Mouse (Mus musculus) kidney, postnatal 0 days (tissue): ENCODE measurements around the gene Bag2. TPM values are rescaled to one million over a fixed set of nuclear protein-coding genes. Genes with fewer than 3 reads are reported as not detected.

Experiments used
- ATAC-seq: fragments of 200-750 bp; cut with Nextera tagmentation; replicated peaks from 2 replicates; pipeline ENCODE4 v1.8.0; 2017; ENCODE audit warnings: low read depth, moderate number of reproducible peaks, moderate TSS enrichment, moderate library complexity; ENCODE audit not compliant: low FRiP score
- DNase-seq: peaks from one replicate; pipeline ENCODE4 v3.0.0-alpha.2; 2016; ENCODE audit warnings: low spot score
- H3K27ac ChIP-seq: fragments of 300-500 bp; sonication (generic); 2 replicates; pipeline ENCODE4 v1.5.1; 2014; ENCODE audit warnings: mild to moderate bottlenecking
- H3K27me3 ChIP-seq: fragments of 300-500 bp; sonication (generic); 2 replicates; pipeline ENCODE4 v1.6.1; 2014; ENCODE audit warnings: low read length, mixed read lengths; ENCODE audit not compliant: insufficient read depth
- H3K36me3 ChIP-seq: fragments of 300-500 bp; sonication (generic); 2 replicates; pipeline ENCODE4 v1.6.1; 2014; ENCODE audit warnings: low read length, mixed read lengths; ENCODE audit not compliant: insufficient read depth
- H3K4me1 ChIP-seq: fragments of 300-500 bp; sonication (generic); replicated peaks from 2 replicates; pipeline ENCODE4 v1.6.1; 2014; ENCODE audit warnings: antibody characterized with exemption, low read length, mixed read lengths; ENCODE audit not compliant: insufficient read depth
- H3K4me2 ChIP-seq: fragments of 300-500 bp; sonication (generic); 2 replicates; pipeline ENCODE4 v1.6.1; 2014; ENCODE audit warnings: mild to moderate bottlenecking, low read length, moderate library complexity, mixed read lengths
- H3K4me3 ChIP-seq: fragments of 300-500 bp; sonication (generic); replicated peaks from 2 replicates; pipeline ENCODE4 v1.5.1; 2014; ENCODE audit warnings: low read depth, low read length
- H3K9ac ChIP-seq: fragments of 300-500 bp; sonication (generic); 2 replicates; pipeline ENCODE4 v1.6.1; 2014; ENCODE audit warnings: low read depth, low read length
- H3K9me3 ChIP-seq: fragments of 300-500 bp; sonication (generic); replicated peaks from 2 replicates; pipeline ENCODE4 v1.6.1; 2016; ENCODE audit warnings: low read length, inconsistent platforms, mixed read lengths
- CTCF ChIP-seq: IDR thresholded peaks from 2 replicates; pipeline ENCODE4 v1.5.1; 2016; ENCODE audit warnings: antibody characterized with exemption, low read depth, mild to moderate bottlenecking, moderate library complexity
- WGBS: fragments of 180-500 bp; shearing (Covaris S2); extraction: QIAGEN DNeasy Blood & Tissue Kit; methylation state at CpG from one replicate; pipeline ENCODE4 v1.1.7; 2014; 5-methylcytosine and 5-hydroxymethylcytosine counted together
- polyA plus RNA-seq: library from polyadenylated mRNA; unstranded; fragments of >200 nt; fragmentation: Nextera tagmentation; extraction: Ambion mirVana; gene quantifications from 2 replicates; pipeline ENCODE4 v1.2.1, GENCODE M21; 2015

Bag2 gene
- polyA plus RNA-seq, 1 experiment from 2014 or later = 76.9 TPM

DNA sequence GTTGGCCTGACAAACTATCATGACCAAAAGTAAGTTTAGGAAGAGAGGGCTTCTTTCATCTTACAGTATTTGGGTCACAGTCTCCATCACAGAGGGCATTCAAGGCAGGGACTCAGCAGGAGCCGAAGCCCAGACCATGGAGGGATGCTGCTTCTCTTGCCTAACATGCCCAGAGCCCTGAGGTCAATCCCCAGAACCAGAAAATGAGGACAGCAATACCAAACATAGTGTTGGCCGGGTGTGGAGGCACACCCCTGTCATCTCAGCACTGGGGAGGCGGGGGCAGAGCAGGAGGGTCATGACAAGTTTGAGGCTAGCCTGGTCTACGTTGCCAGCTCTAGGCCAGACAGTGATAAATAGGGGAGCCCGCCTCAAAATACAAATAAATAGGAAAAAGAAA is 32.5 kb downstream of the Bag2 start:
- ATAC-seq (no peak), DNase-seq (no peak)
- no peak for TF ChIP-seq CTCF
- H3K9ac ChIP-seq = no peak overlapping the region
- H3K4me3 ChIP-seq = no peak overlapping the region
- no peaks in the 10 kb centered on the region for H3K27me3 ChIP-seq
- no peaks in the 10 kb centered on the region for H3K9me3 ChIP-seq
- no peak overlapping the region for H3K4me2 ChIP-seq
- H3K4me1 ChIP-seq = 0 out of 2 replicates have a peak, but pooled peaks cover 3% of the 10 kb centered on the region
- WGBS = 83% methylated on average over 5 of the region's 5 CpGs
- H3K36me3 ChIP-seq = peaks cover 31% of the 10 kb centered on the region
- no peak overlapping the region for H3K27ac ChIP-seq

DNA sequence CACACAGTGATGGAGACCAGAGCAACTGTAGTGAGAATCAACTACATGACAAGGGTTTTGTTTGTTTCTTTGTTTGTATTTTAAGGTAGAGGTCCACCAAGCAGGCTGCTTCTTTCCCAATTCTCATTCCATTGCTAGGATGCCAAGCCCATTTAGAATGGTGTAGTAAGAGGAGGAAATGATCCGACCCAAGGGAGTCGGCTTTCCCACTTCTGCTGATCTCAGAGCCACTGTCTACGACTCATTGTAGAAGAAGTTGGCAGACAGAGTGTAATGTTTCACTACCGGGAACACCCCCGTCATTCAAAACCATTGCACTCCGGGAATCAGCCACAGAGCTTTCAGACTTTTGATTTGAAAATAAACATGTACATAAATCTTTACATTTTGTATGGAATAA is 33.1 kb downstream of the Bag2 start:
- DNase-seq = no peak
- Histone ChIP-seq H3K4me2 (no peak overlapping the region), H3K9me3 (no peaks in the 10 kb centered on the region), H3K4me3 (no peak overlapping the region), H3K4me1 (0 out of 2 replicates have a peak, but pooled peaks cover 3% of the 10 kb centered on the region), H3K27me3 (no peaks in the 10 kb centered on the region), H3K9ac (no peak overlapping the region), H3K36me3 (peaks cover 31% of the 10 kb centered on the region), H3K27ac (no peak overlapping the region)
- ATAC-seq = no peak
- 41% methylated on average over 6 of the region's 6 CpGs for WGBS
- TF ChIP-seq CTCF = no peak

DNA sequence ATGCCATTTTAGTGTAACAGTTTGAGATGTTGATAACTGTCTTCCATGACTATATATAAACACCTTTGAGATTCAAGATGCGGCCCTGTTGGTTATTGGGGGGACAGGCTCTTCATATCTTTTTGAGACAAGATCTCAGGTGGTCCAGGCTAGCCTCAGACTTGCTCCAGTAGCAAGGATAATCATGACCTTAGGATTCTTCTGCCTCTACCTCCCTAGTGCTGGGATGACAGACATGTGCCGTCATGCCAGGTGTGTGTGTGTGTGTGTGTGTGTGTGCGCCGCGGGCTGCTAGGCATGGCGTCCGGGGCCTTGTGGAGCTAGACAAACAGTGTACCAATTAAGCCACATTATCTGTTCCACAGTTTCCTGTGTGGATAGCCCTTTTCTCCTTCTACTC is 36.6 kb downstream of the Bag2 start:
- H3K9ac ChIP-seq = no peak overlapping the region
- WGBS = 80% methylated on average over 7 of the region's 7 CpGs

DNA sequence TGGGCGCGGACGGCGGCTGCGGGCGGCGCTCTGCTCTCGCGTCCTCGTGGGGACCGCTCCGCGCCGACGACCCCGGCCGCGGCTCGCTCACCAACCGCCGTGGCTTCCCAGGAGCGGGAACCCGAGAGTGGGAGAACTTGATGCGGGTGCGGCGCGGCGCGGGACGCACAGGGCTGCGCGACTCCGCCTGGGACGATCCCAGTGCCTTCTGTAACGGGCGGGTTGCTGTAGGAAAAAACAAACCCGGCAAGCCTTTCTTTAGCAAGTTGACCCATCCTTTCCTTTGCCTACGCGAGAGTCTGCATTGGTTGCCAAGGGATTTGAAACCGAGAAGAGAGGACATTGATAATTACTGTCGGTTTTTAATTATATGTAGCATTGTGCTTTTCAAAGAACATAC is 37.4 kb downstream of the Bag2 start:
- Histone ChIP-seq H3K27ac (peak overlapping the region; percentile 85), H3K4me3 (peak overlapping the region; percentile 90), H3K27me3 (no peaks in the 10 kb centered on the region), H3K4me2 (peak overlapping the region; percentile 91), H3K4me1 (0 out of 2 replicates have a peak, but pooled peaks cover 3% of the 10 kb centered on the region), H3K36me3 (peaks cover 14% of the 10 kb centered on the region), H3K9ac (peak overlapping the region; percentile 85), H3K9me3 (no peaks in the 10 kb centered on the region)
- DNase-seq (peak; percentile 40), ATAC-seq (no peak; the same call in 1 of the 2 replicates)
- WGBS = under 1% methylated on average over 40 of the region's 41 CpGs
- TF ChIP-seq CTCF = no peak

More for the DNA sequence above, 36.6 kb downstream of the Bag2 start:
- peaks cover 20% of the 10 kb centered on the region for H3K36me3 ChIP-seq
- H3K27ac ChIP-seq = no peak overlapping the region
- no peaks in the 10 kb centered on the region for H3K27me3 ChIP-seq
- 0 out of 2 replicates have a peak, but pooled peaks cover 3% of the 10 kb centered on the region for H3K4me1 ChIP-seq
- H3K9me3 ChIP-seq = no peaks in the 10 kb centered on the region
- no peak for TF ChIP-seq CTCF
- H3K4me2 ChIP-seq = peak overlapping the region; percentile 91; the same call in 1 of the 2 replicates
- DNase-seq (no peak), ATAC-seq (no peak)
- H3K4me3 ChIP-seq = 0 out of 2 replicates have a peak overlapping the region, but pooled peaks have one; percentile 90

DNA sequence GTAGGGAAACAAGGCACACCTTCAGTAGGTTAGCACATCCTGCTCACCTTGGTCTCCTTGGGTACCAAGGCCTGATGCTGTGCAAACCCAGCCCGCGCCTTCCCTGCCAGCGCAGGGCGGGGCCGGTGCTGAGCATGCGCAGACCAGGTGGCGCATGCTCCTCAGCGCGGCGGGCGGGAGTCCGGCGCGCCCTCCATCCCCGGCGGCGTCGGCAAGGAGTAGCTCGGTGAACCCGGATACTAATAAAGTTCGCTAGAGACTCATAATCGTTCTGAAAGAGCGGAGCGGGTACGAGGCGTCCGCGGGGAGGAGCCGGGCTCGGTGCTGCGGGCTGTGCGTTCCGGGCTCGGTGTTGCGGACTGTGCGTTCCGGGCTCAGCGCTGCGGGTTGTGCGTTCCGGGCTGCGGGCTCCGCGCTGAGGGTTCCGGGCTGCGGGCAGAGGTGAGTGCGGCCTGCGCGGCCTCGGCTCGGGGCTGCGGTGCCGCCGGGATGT is 37.8 kb downstream of the Bag2 start, which contains the start of gene Rab23:
Gene Rab23 (plus strand): TSS at position 155 of the 493 bp plus-strand sequence.
- Histone ChIP-seq H3K36me3 (peaks cover 11% of the 10 kb centered on the region; the same call in 1 of the 2 replicates), H3K4me2 (peak within 1 kb of the TSS; percentile 91), H3K27ac (peak within 1 kb of the TSS; percentile 85), H3K9me3 (no peaks in the 10 kb centered on the region), H3K4me3 (peak within 1 kb of the TSS; percentile 90), H3K4me1 (0 out of 2 replicates have a peak, but pooled peaks cover 3% of the 10 kb centered on the region), H3K9ac (peak within 1 kb of the TSS; percentile 85), H3K27me3 (no peaks in the 10 kb centered on the region)
- ATAC-seq = peak; percentile 93
- peak; percentile 88 for DNase-seq
- no peak for TF ChIP-seq CTCF
- WGBS = under 1% methylated on average over 54 of the region's 54 CpGs

DNA sequence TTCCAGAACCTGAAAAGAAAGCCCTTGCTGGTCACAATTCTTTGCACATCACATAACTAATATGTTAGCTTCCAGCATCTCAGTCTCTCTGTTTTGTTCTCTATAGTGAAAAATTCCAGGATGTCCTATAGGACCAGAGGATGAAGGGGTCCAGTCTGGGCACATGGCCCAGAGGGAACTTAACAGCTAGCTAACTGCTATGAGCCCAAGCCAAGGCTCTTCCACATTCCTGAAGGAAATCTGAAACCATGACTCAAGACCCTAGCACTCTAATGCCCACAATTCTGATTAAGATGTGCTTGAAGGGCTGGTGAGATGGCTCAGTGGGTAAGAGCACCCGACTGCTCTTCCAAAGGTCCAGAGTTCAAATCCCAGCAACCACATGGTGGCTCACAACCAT is 40.0 kb downstream of the Bag2 start:
- WGBS = 62% methylated on average over 1 of the region's 1 CpGs
- DNase-seq = no peak
- TF ChIP-seq CTCF = no peak

More for the DNA sequence above, 40.0 kb downstream of the Bag2 start:
- no peak for ATAC-seq
- no peaks in the 10 kb centered on the region for H3K9me3 ChIP-seq
- no peaks in the 10 kb centered on the region for H3K36me3 ChIP-seq
- no peaks in the 10 kb centered on the region for H3K27me3 ChIP-seq
- no peak overlapping the region for H3K27ac ChIP-seq
- H3K4me3 ChIP-seq = no peak overlapping the region
- 0 out of 2 replicates have a peak, but pooled peaks cover 3% of the 10 kb centered on the region for H3K4me1 ChIP-seq
- no peak overlapping the region for H3K9ac ChIP-seq
- H3K4me2 ChIP-seq = no peak overlapping the region
